In genomic region chr5:32520381-32520780, GRCm38 (mm10) we compare ENCODE assay signal across 9 mouse cellular contexts.
DNase-seq lines count a peak whose midpoint lies in the region; ATAC-seq and TF ChIP-seq lines count a peak whose summit lies in the region.
"Had no signal": no experiment of that assay in that cellular context is flagged by ENCODE, and none has a peak within 500 bp of the region (broad histone marks: within the 10 kb centered on the region; RNA-seq: fewer than 3 reads in every experiment).

No protein-coding gene starts in this region.

- ATAC-seq in heart, postnatal 0 days (ENCODE audit: insufficient read depth, low read depth) = no peak
- ATAC-seq in midbrain, embryonic 13.5 days = no peak

- H3K4me3 ChIP-seq in heart, postnatal 0 days (ENCODE audit: low read depth, low read length) = no peak overlapping the region
- no peak overlapping the region for H3K4me3 ChIP-seq in thymus, adult 2 months (ENCODE audit: control insufficient read depth, insufficient read depth, low read length)
- H3K4me3 ChIP-seq in midbrain, embryonic 13.5 days (replicated peaks) = no peak overlapping the region
- H3K4me3 ChIP-seq: heart, embryonic 15.5 days had no signal

- intact Hi-C loops in heart, postnatal 25 days (cut with DNase I) = loop anchor here (1.0 kb wide), 1 partner anchor 198 kb away; no protein-coding TSS in a partner anchor
- intact Hi-C loops in left cerebral cortex, postnatal 4 days (cut with DNase I) = no loop called here

- H3K9ac ChIP-seq in heart, postnatal 0 days (replicated peaks; ENCODE audit: low read depth, low read length) = no peak overlapping the region
- H3K9ac ChIP-seq in midbrain, embryonic 13.5 days (replicated peaks) = no peak overlapping the region
- H3K9ac ChIP-seq: heart, embryonic 15.5 days had no signal

- TF ChIP-seq EP300 in heart, postnatal 0 days (IDR thresholded peaks at IDR 0.05; ENCODE audit: low read depth) = no peak

- no peak overlapping the region for H3K4me2 ChIP-seq in heart, postnatal 0 days (ENCODE audit: low read depth, low read length)
- no peak overlapping the region for H3K4me2 ChIP-seq in midbrain, embryonic 13.5 days (replicated peaks)
- H3K4me2 ChIP-seq: heart, embryonic 15.5 days had no signal

- TF ChIP-seq CTCF in heart, postnatal 0 days (IDR thresholded peaks at IDR 0.05; ENCODE audit: low read depth) = peak; percentile 64
- no peak for TF ChIP-seq CTCF in thymus, adult 2 months (IDR thresholded peaks at IDR 0.05; ENCODE audit: borderline replicate concordance, control insufficient read depth, extremely low read depth, insufficient read depth, low read length, poor library complexity)

- no peak for TF ChIP-seq POLR2A in thymus, adult 2 months (IDR thresholded peaks at IDR 0.05; ENCODE audit: control insufficient read depth, extremely low read depth, insufficient read depth, low read length, poor library complexity)

- no peaks in the 10 kb centered on the region for H3K9me3 ChIP-seq in heart, postnatal 0 days (replicated peaks; ENCODE audit: control insufficient read depth, low read length)
- no peaks in the 10 kb centered on the region for H3K9me3 ChIP-seq in midbrain, embryonic 13.5 days
- H3K9me3 ChIP-seq: heart, embryonic 15.5 days had no signal

- no peak overlapping the region for H3K27ac ChIP-seq in heart, postnatal 0 days (ENCODE audit: low read depth)
- no peak overlapping the region for H3K27ac ChIP-seq in thymus, adult 2 months (ENCODE audit: control insufficient read depth, insufficient read depth, low read length)
- H3K27ac ChIP-seq in midbrain, embryonic 13.5 days = no peak overlapping the region
- H3K27ac ChIP-seq: heart, embryonic 15.5 days had no signal

- H3K4me1 ChIP-seq in heart, postnatal 0 days (ENCODE audit: control insufficient read depth, insufficient read depth) = no peaks in the 10 kb centered on the region
- H3K4me1 ChIP-seq in thymus, adult 2 months (replicated peaks; ENCODE audit: control insufficient read depth, insufficient read depth, low read length) = no peaks in the 10 kb centered on the region
- H3K4me1 ChIP-seq in midbrain, embryonic 13.5 days (replicated peaks) = no peaks in the 10 kb centered on the region
- H3K4me1 ChIP-seq: heart, embryonic 15.5 days had no signal

- no peaks in the 10 kb centered on the region for H3K27me3 ChIP-seq in heart, postnatal 0 days (ENCODE audit: control insufficient read depth, insufficient read depth, low read length)
- H3K27me3 ChIP-seq in thymus, adult 2 months (ENCODE audit: control insufficient read depth, insufficient read depth, low read length) = no peaks in the 10 kb centered on the region
- no peaks in the 10 kb centered on the region for H3K27me3 ChIP-seq in midbrain, embryonic 13.5 days
- H3K27me3 ChIP-seq: heart, embryonic 15.5 days had no signal

- peak; percentile 18 for DNase-seq in heart, postnatal 0 days (ENCODE audit: low spot score)
- no peak for DNase-seq in heart, postnatal 25 days (ENCODE audit: low spot score)
- DNase-seq in thymus, adult 2 months = peak; percentile 15
- DNase-seq in thymus, postnatal 0 days (ENCODE audit: low spot score) = no peak
- peak; percentile 65 to 70 for DNase-seq in cerebellum, postnatal 10 days
- DNase-seq in left cerebral cortex, postnatal 4 days = peak; percentile 38
- peak; percentile 34 for DNase-seq in urinary bladder, postnatal 25 days (ENCODE audit: low spot score)

- WGBS in heart, postnatal 0 days = 39% methylated on average over 1 of the region's 1 CpGs
- 64% methylated on average over 1 of the region's 1 CpGs for WGBS in thymus, adult 2 months
- WGBS in midbrain, embryonic 13.5 days = 52% methylated on average over 1 of the region's 1 CpGs

- H3K36me3 ChIP-seq in heart, postnatal 0 days (replicated peaks; ENCODE audit: control insufficient read depth, insufficient read depth, low read length) = no peaks in the 10 kb centered on the region
- no peaks in the 10 kb centered on the region for H3K36me3 ChIP-seq in thymus, adult 2 months (ENCODE audit: control insufficient read depth, insufficient read depth, low read length)
- peaks cover 4% of the 10 kb centered on the region; the same call in 1 of the 2 replicates for H3K36me3 ChIP-seq in midbrain, embryonic 13.5 days
- H3K36me3 ChIP-seq: heart, embryonic 15.5 days had no signal

Comparison
In these comparisons a context has a peak if more than half of its experiments do, and no peak if none do; other contexts are left out.
1. DNase-seq: peak in heart, postnatal 0 days (single experiment), thymus, adult 2 months (single experiment), cerebellum, postnatal 10 days (2 of 2), left cerebral cortex, postnatal 4 days (single experiment) and urinary bladder, postnatal 25 days (single experiment); none in heart, postnatal 25 days (single experiment) and thymus, postnatal 0 days (single experiment).